Mouse (Mus musculus) CH12.LX (cell line): ENCODE measurements at regions not wholly inside any gene's neighbourhood (a gene's known extent, or its start where the extent isn't known, plus 50 kb on each side); places are given as distances from the start of the nearest gene placed in this dataset.

Source experiments
- DNase-seq: peaks from one replicate; pipeline ENCODE4 v3.0.0-alpha.2; 2013; ENCODE audit errors: extremely low read depth
- H3K27ac ChIP-seq: 2 replicates; pipeline ENCODE4 v1.5.1; 2012; ENCODE audit warnings: low read depth, mild to moderate bottlenecking, control low read depth, moderate library complexity; ENCODE audit not compliant: insufficient read depth
- H3K27me3 ChIP-seq: replicated peaks from 2 replicates; pipeline ENCODE3; 2012; ENCODE audit warnings: inconsistent platforms
- H3K36me3 ChIP-seq, 2 experiments: replicated peaks in 1 of 2; 2 replicates each; pipeline versions ENCODE3 to v1.6.1; 2012; ENCODE audit warnings: inconsistent platforms in 1 of 2, low read length in 1 of 2, mild to moderate bottlenecking in 1 of 2, mixed read lengths in 1 of 2, moderate library complexity in 1 of 2; ENCODE audit not compliant: control insufficient read depth in 1 of 2, insufficient read depth in 1 of 2
- H3K4me1 ChIP-seq, 2 experiments: 2 replicates each; pipeline ENCODE4 v1.6.1; 2012; ENCODE audit warnings: inconsistent platforms in 1 of 2, moderate library complexity in 1 of 2; ENCODE audit not compliant: insufficient read depth in 2 of 2, control insufficient read depth in 1 of 2
- H3K4me2 ChIP-seq: 2 replicates; pipeline ENCODE4 v1.6.1; 2012; ENCODE audit warnings: low read depth, mild to moderate bottlenecking, control low read depth; ENCODE audit not compliant: poor library complexity, insufficient read depth, severe bottlenecking
- H3K4me3 ChIP-seq, 3 experiments: fragments of 150-350 bp in 1 of 3; sonication (generic) in 1 of 3; replicated peaks in 1 of 3; 2 replicates each; pipeline versions ENCODE3 to v1.5.1; 2011 to 2012; ENCODE audit warnings: low read depth in 2 of 3, low read length in 2 of 3, mild to moderate bottlenecking in 2 of 3, moderate library complexity in 2 of 3, control low read depth in 1 of 3, improper control_type of control experiment in 1 of 3, inconsistent platforms in 1 of 3, mixed read lengths in 1 of 3; ENCODE audit not compliant: poor library complexity in 1 of 3
- H3K79me2 ChIP-seq: replicated peaks from 2 replicates; pipeline ENCODE4 v1.6.1; 2012; ENCODE audit warnings: mild to moderate bottlenecking, moderate library complexity; ENCODE audit not compliant: control insufficient read depth, poor library complexity, insufficient read depth, severe bottlenecking; ENCODE audit errors: extremely low read depth
- H3K9ac ChIP-seq: 2 replicates; pipeline ENCODE4 v1.6.1; 2012; ENCODE audit warnings: low read depth, mild to moderate bottlenecking, control low read depth, moderate library complexity; ENCODE audit not compliant: insufficient read depth
- H3K9me3 ChIP-seq: replicated peaks from 2 replicates; pipeline ENCODE3; 2012; ENCODE audit warnings: low read length, inconsistent platforms, mixed read lengths
- BHLHE40 ChIP-seq: IDR thresholded peaks from 2 replicates; pipeline ENCODE4 v1.6.1; 2011; ENCODE audit warnings: mild to moderate bottlenecking, low read depth, low read length, improper control_type of control experiment
- CHD2 ChIP-seq: IDR thresholded peaks from 2 replicates; pipeline ENCODE4 v1.6.1; 2011; ENCODE audit warnings: low read length, improper control_type of control experiment
- IRF4 ChIP-seq: IDR thresholded peaks from 2 replicates; pipeline ENCODE4 v1.6.1; 2014; ENCODE audit warnings: low read depth, mild to moderate bottlenecking, inconsistent platforms, low read length, improper control_type of control experiment
- KAT2A ChIP-seq: IDR thresholded peaks from 2 replicates; pipeline ENCODE4 v1.6.1; 2012; ENCODE audit warnings: low read length, improper control_type of control experiment, inconsistent platforms; ENCODE audit not compliant: insufficient replicate concordance
- MAFK ChIP-seq: IDR thresholded peaks from 2 replicates; pipeline ENCODE4 v1.6.1; 2011; ENCODE audit warnings: low read length, improper control_type of control experiment; ENCODE audit not compliant: insufficient replicate concordance
- MAZ ChIP-seq: IDR thresholded peaks from 2 replicates; pipeline ENCODE4 v1.6.1; 2012; ENCODE audit warnings: low read depth, mild to moderate bottlenecking, inconsistent platforms, low read length, improper control_type of control experiment, moderate library complexity
- MEF2A ChIP-seq: IDR thresholded peaks from 2 replicates; pipeline ENCODE4 v1.6.1; 2014; ENCODE audit warnings: low read depth, mild to moderate bottlenecking, inconsistent platforms, low read length, improper control_type of control experiment, borderline replicate concordance
- MXI1 ChIP-seq: IDR thresholded peaks from 2 replicates; pipeline ENCODE4 v1.6.1; 2011; ENCODE audit warnings: mild to moderate bottlenecking, low read depth, low read length, improper control_type of control experiment
- NELFE ChIP-seq: IDR thresholded peaks from 2 replicates; pipeline ENCODE4 v1.6.1; 2011; ENCODE audit warnings: low read depth, low read length, improper control_type of control experiment
- PAX5 ChIP-seq: IDR thresholded peaks from 2 replicates; pipeline ENCODE4 v1.6.1; 2012; ENCODE audit warnings: low read length, inconsistent platforms, mixed read lengths
- POLR2AphosphoS2 ChIP-seq: IDR thresholded peaks from 2 replicates; pipeline ENCODE4 v1.6.1; 2011; ENCODE audit warnings: low read depth, low read length, improper control_type of control experiment
- RAD21 ChIP-seq: IDR thresholded peaks from 2 replicates; pipeline ENCODE4 v1.6.1; 2011; ENCODE audit warnings: low read depth, mild to moderate bottlenecking, low read length, improper control_type of control experiment, moderate library complexity
- RCOR1 ChIP-seq: conservative IDR thresholded peaks from 2 replicates; pipeline ENCODE4 v1.6.1; 2012; ENCODE audit warnings: low read depth, mild to moderate bottlenecking, inconsistent platforms, low read length, improper control_type of control experiment
- SMC3 ChIP-seq: IDR thresholded peaks from 2 replicates; pipeline ENCODE4 v1.6.1; 2011; ENCODE audit warnings: low read depth, low read length, improper control_type of control experiment
- TBP ChIP-seq: conservative IDR thresholded peaks from 2 replicates; pipeline ENCODE4 v1.6.1; 2011; ENCODE audit warnings: low read depth, low read length, improper control_type of control experiment
- TCF12 ChIP-seq: IDR thresholded peaks from 2 replicates; pipeline ENCODE4 v1.6.1; 2014; ENCODE audit warnings: low read depth, mild to moderate bottlenecking, inconsistent platforms, low read length, improper control_type of control experiment
- UBTF ChIP-seq: IDR thresholded peaks from 2 replicates; pipeline ENCODE4 v1.6.1; 2012; ENCODE audit warnings: low read depth, mild to moderate bottlenecking, inconsistent platforms, low read length, improper control_type of control experiment, moderate library complexity
- USF2 ChIP-seq: conservative IDR thresholded peaks from 2 replicates; pipeline ENCODE4 v1.6.1; 2011; ENCODE audit warnings: low read depth, low read length, improper control_type of control experiment
- dilution Hi-C: fragments of 300-500 bp; cut with MboI; formaldehyde crosslinking; loops from 2 replicates; pipeline ENCODE4 v1.14.3; 2020; ENCODE audit warnings: low sequenced_read_pairs; ENCODE audit not compliant: extremely low pct_unique_long_range_greater_than_20kb, extremely low pct_ligation_motif_present
- in situ Hi-C: fragments of 300-500 bp; cut with MboI; formaldehyde crosslinking; loops from 3 replicates; pipeline ENCODE4 v1.14.3; 2019; ENCODE audit warnings: low sequenced_read_pairs, low pct_ligation_motif_present, low pct_unique_long_range_greater_than_20kb, mixed read lengths

DNA sequence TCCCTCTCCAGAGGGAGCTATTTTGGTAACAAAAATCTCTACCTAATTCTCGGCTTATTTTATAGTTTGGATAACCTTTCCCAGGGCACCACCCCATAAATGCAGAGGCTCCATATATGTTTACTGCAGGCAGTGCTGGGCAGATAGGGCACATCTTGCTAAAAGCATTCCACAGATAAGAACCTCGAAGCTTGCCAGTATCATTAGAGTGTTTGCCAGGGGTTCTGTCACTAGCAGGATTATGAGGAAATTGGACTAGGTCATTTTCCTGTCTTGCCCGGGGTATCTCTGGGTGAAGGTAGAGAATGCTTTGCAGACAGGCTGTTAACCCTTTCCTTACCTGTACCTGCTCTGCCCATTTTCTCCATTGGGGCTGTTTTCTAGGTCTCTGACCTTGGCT, 258.8 kb downstream of the Rps24 start:
- H3K27me3 ChIP-seq, result peaks cover 2% of the 10 kb centered on the region
- no peaks in the 10 kb centered on the region for H3K9me3 ChIP-seq
- no peaks in the 10 kb centered on the region for H3K4me1 ChIP-seq
- dilution Hi-C loops, result no loop called here
- in situ Hi-C loops, result no loop called here
- H3K9ac ChIP-seq, result no peak overlapping the region
- H3K36me3 ChIP-seq, result no peaks in the 10 kb centered on the region
- no peak overlapping the region for H3K27ac ChIP-seq
- DNase-seq, result no peak
- H3K4me2 ChIP-seq, result no peak overlapping the region
- no peak overlapping the region for H3K4me3 ChIP-seq
- no peaks in the 10 kb centered on the region for H3K79me2 ChIP-seq
- TF ChIP-seq TBP (no peak), MXI1 (no peak), NELFE (no peak), UBTF (no peak), IRF4 (no peak), USF2 (no peak), SMC3 (no peak), TCF12 (no peak), MAFK (no peak), RCOR1 (no peak), PAX5 (no peak), RAD21 (no peak), MAZ (no peak), BHLHE40 (no peak), POLR2AphosphoS2 (no peak), CHD2 (no peak), KAT2A (no peak)
- TF ChIP-seq, all 38 proteins: peak for 0

DNA sequence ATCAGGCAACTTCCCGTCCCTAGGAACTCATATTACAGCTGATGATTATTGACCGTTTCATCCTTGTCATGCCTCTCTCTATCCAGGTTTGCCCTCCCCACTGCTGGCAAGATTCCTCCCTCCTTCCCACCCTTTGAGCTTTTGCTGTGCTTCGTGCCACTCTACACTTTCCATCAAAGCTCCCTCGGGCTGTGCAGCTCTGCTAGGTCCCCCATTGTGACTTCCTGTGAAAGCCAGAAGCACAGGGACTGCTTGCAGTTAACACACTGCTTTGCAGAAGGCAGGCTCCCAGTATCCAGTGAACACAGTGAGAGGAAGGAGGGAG, 260.5 kb downstream of the Rps24 start:
- Histone ChIP-seq H3K27me3 (peaks cover 2% of the 10 kb centered on the region), H3K27ac (no peak overlapping the region), H3K79me2 (no peaks in the 10 kb centered on the region), H3K4me1 (no peaks in the 10 kb centered on the region), H3K36me3 (no peaks in the 10 kb centered on the region), H3K4me3 (no peak overlapping the region), H3K4me2 (no peak overlapping the region), H3K9ac (no peak overlapping the region), H3K9me3 (no peaks in the 10 kb centered on the region)
- no peak for TF ChIP-seq TBP
- no peak for TF ChIP-seq MXI1
- no peak for TF ChIP-seq POLR2AphosphoS2
- no peak for TF ChIP-seq BHLHE40
- TF ChIP-seq CHD2, result no peak
- no peak for TF ChIP-seq MEF2A
- in situ Hi-C loops (no loop called here), dilution Hi-C loops (no loop called here)
- DNase-seq, result no peak
